Mouse (Mus musculus) ES-E14 (cell line): Measurements from ENCODE around the gene Nap1l1.

Experiments used
- CHD2 ChIP-seq: IDR thresholded peaks from 2 replicates; pipeline ENCODE4 v1.6.1; 2014; ENCODE audit warnings: mild to moderate bottlenecking, low read depth, low read length, inconsistent platforms
- HCFC1 ChIP-seq: IDR thresholded peaks from 2 replicates; pipeline ENCODE4 v1.6.1; 2012; ENCODE audit warnings: low read length, inconsistent platforms, borderline replicate concordance; ENCODE audit not compliant: insufficient read depth
- MAFK ChIP-seq: IDR thresholded peaks from 2 replicates; pipeline ENCODE4 v1.6.1; 2014; ENCODE audit warnings: mild to moderate bottlenecking, low read depth, low read length, inconsistent platforms; ENCODE audit not compliant: insufficient read depth

DNA sequence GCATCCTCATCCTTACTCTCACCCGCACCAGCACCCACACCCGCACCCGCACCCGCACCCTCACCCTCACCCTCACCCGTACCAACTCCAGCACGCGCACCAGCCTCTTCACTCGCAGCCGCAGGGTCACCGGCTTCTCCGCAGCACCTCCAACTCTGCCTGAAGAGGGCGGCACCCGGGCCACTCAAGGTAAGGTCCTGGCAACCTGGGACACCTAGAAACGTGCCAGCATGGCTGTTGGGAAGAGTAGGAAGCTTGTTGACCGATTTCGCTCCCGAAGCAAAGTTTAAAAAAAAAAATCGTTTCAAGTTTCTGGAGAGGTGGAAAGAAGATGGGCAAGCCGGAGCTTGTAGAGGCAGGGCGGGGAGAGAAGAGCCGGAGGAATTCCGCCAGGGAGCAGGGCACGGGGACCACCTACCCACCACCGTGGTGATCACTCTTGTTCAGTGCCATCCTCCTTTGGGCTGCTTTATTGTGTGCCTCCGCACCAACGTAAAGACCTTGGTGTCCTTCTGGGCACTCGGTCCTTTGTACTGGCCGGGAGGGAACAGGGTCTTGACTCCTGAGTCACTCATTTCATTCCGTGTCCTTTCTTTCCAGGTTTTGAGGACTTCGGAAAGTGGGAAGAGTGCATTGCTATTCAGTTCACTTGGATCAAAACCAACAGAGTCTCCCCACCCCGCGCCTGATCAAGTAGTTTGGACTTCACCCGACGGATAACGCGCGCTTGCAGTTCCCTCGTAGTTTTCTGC lies 34.6 kb downstream of the Nap1l1 start:
- no peak for TF ChIP-seq CHD2
- TF ChIP-seq HCFC1 = no peak
- TF ChIP-seq MAFK = no peak
